Mouse (Mus musculus) right cerebral cortex, postnatal 4 days (tissue): Measurements from ENCODE around the gene Mfn2.

ENCODE experiments used
- DNase-seq: peaks from one replicate; pipeline ENCODE4 v3.0.0-alpha.2; 2022

Gene Mfn2

GRCm38 (mm10) chr4:147904313-147905089 lies at the start of gene Mfn2:
Gene Mfn2 (minus strand): TSS chr4:147904704.
- DNase-seq: peak; percentile 82

- no peak for DNase-seq
These were observed 49.1 kb upstream of the Mfn2 start for GRCm38 (mm10) chr4:147953590-147953989.

- no peak for DNase-seq
These were observed 43.0 kb upstream of the Mfn2 start for GRCm38 (mm10) chr4:147947511-147947910.

GRCm38 (mm10) chr4:147943005-147943404 lies 38.5 kb upstream of the Mfn2 start:
- DNase-seq: no peak

GRCm38 (mm10) chr4:147941045-147942020 lies 36.8 kb upstream of the Mfn2 start:
- peak; percentile 30 for DNase-seq

GRCm38 (mm10) chr4:147940576-147941044 lies 36.1 kb upstream of the Mfn2 start, which contains the start of gene 2510039O18Rik:
Gene 2510039O18Rik (plus strand): TSS chr4:147940895.
- peak; percentile 84 for DNase-seq

GRCm38 (mm10) chr4:147940111-147940510 lies 35.6 kb upstream of the Mfn2 start:
- no peak for DNase-seq

GRCm38 (mm10) chr4:147938148-147939096 lies 33.9 kb upstream of the Mfn2 start:
- DNase-seq: no peak

- DNase-seq: no peak
These were observed 33.0 kb upstream of the Mfn2 start for GRCm38 (mm10) chr4:147937486-147937885.

GRCm38 (mm10) chr4:147937021-147937420 lies 32.5 kb upstream of the Mfn2 start:
- no peak for DNase-seq

GRCm38 (mm10) chr4:147936331-147936954 lies 31.9 kb upstream of the Mfn2 start, which contains the start of gene Plod1:
Gene Plod1 (minus strand): TSS chr4:147936767.
- peak; percentile 70 for DNase-seq

GRCm38 (mm10) chr4:147935904-147936303 lies 31.4 kb upstream of the Mfn2 start:
- no peak for DNase-seq

- DNase-seq: no peak
These were observed 30.1 kb upstream of the Mfn2 start for GRCm38 (mm10) chr4:147934611-147935010.

- no peak for DNase-seq
These were observed 29.6 kb upstream of the Mfn2 start for GRCm38 (mm10) chr4:147934134-147934533.

GRCm38 (mm10) chr4:147930946-147931345 lies 26.4 kb upstream of the Mfn2 start:
- DNase-seq: no peak

GRCm38 (mm10) chr4:147928540-147928939 lies 24.0 kb upstream of the Mfn2 start:
- no peak for DNase-seq

- no peak for DNase-seq
These were observed 23.6 kb upstream of the Mfn2 start for GRCm38 (mm10) chr4:147928136-147928535.

- DNase-seq: no peak
These were observed 23.2 kb upstream of the Mfn2 start for GRCm38 (mm10) chr4:147927705-147928104.

- no peak for DNase-seq
These were observed 17.8 kb upstream of the Mfn2 start for GRCm38 (mm10) chr4:147922341-147922740.

GRCm38 (mm10) chr4:147920973-147921372 lies 16.5 kb upstream of the Mfn2 start:
- DNase-seq: no peak

GRCm38 (mm10) chr4:147918459-147919121 lies 14.1 kb upstream of the Mfn2 start:
- peak; percentile 53 for DNase-seq
